Mouse (Mus musculus) intestine, embryonic 16.5 days (tissue): Measurements from ENCODE around the gene Nr4a1. TPM values are rescaled to one million over a fixed set of nuclear protein-coding genes. Genes with fewer than 3 reads are reported as not detected.
A peak's percentile ranks its signal among the peaks of the same experiment; 100 is the strongest.

Source experiments
- ATAC-seq: fragments of 200-750 bp; cut with Nextera tagmentation; 2 replicates; pipeline ENCODE4 v1.8.0; 2017; ENCODE audit warnings: moderate TSS enrichment, moderate library complexity
- H3K27ac ChIP-seq: fragments of 300-500 bp; sonication (generic); 2 replicates; pipeline ENCODE4 v1.5.1; 2014; ENCODE audit warnings: mild to moderate bottlenecking, low read length
- H3K27me3 ChIP-seq: fragments of 300-500 bp; sonication (generic); replicated peaks from 2 replicates; pipeline ENCODE4 v1.6.1; 2014; ENCODE audit warnings: low read length, control low read depth, mixed read lengths; ENCODE audit not compliant: control insufficient read depth, insufficient read depth
- H3K36me3 ChIP-seq: fragments of 300-500 bp; sonication (generic); 2 replicates; pipeline ENCODE4 v1.6.1; 2014; ENCODE audit warnings: low read length, control low read depth; ENCODE audit not compliant: control insufficient read depth, insufficient read depth
- H3K4me1 ChIP-seq: fragments of 300-500 bp; sonication (generic); 2 replicates; pipeline ENCODE4 v1.6.1; 2014; ENCODE audit warnings: low read length, control low read depth, mixed read lengths; ENCODE audit not compliant: control insufficient read depth, insufficient read depth
- H3K4me2 ChIP-seq: fragments of 300-500 bp; sonication (generic); 2 replicates; pipeline ENCODE4 v1.6.1; 2014; ENCODE audit warnings: low read depth, low read length, control low read depth
- H3K4me3 ChIP-seq: fragments of 300-500 bp; sonication (generic); 2 replicates; pipeline ENCODE4 v1.5.1; 2014; ENCODE audit warnings: mild to moderate bottlenecking, low read length
- H3K9ac ChIP-seq: fragments of 300-500 bp; sonication (generic); 2 replicates; pipeline ENCODE4 v1.6.1; 2014; ENCODE audit warnings: low read depth, low read length
- H3K9me3 ChIP-seq: fragments of 300-500 bp; sonication (generic); 2 replicates; pipeline ENCODE4 v1.6.1; 2016; ENCODE audit warnings: low read length, control low read depth; ENCODE audit not compliant: control insufficient read depth
- WGBS: fragments of 180-500 bp; shearing (Covaris S2); extraction: QIAGEN DNeasy Blood & Tissue Kit; methylation state at CpG from one replicate; pipeline ENCODE4 v1.1.7; 2014; 5-methylcytosine and 5-hydroxymethylcytosine counted together
- polyA plus RNA-seq: library from polyadenylated mRNA; unstranded; fragments of >200 nt; fragmentation: Nextera tagmentation; extraction: Ambion mirVana; gene quantifications from 2 replicates; pipeline ENCODE4 v1.2.1, GENCODE M21; 2015

The Nr4a1 gene
- polyA plus RNA-seq, 1 experiment from 2014 or later: 10.0 TPM

DNA sequence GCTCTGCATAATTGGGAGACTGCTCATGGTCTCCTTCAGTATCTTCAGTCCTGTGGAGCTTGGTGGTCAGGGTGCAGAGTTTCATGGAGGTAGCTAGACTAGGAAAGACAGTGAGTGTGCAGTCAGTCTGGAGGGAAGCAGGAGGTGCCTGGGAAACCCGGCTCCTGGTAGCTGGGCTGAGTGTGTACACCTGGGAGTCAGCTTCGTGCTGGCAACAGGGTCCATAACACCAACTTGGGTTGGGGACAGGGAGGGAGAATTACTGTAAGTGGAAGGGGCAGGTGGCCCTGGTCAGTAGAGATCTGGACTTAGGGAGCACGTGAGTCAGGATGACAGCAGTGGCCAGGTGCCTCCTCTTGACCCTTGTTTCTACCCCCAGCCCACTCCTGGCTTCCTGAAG, 5.9 kb downstream of the Nr4a1 start:
- WGBS: 75% methylated on average over 3 of the region's 3 CpGs
- no peaks in the 10 kb centered on the region for H3K27me3 ChIP-seq
- peaks cover 30% of the 10 kb centered on the region for H3K4me1 ChIP-seq
- peak overlapping the region; percentile 22; the same call in 1 of the 2 replicates for H3K9ac ChIP-seq
- H3K36me3 ChIP-seq: no peaks in the 10 kb centered on the region
- H3K9me3 ChIP-seq: no peaks in the 10 kb centered on the region
- no peak overlapping the region for H3K4me3 ChIP-seq
- no peak overlapping the region for H3K4me2 ChIP-seq
- ATAC-seq: no peak
- peak overlapping the region; percentile 91 for H3K27ac ChIP-seq

DNA sequence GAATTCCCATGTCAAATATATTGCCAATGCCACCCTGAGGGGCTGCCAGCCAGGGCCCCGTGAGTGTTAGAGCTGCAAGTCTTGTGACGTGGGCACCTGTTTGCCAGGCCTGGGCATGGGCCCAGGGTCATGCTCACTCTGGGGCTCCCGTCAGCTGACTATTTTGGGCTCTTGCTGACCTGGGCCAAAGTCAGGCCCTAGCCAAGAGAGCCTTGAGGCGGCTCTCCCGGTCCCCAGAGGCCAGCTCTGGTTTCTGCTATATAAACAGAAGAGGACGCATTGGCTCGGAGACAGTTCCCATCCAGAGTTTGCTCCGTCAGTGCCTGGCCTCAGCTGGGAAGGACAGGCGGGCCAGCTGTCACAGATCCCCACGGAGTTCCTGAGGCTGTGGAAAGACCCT, 6.3 kb downstream of the Nr4a1 start:
- H3K4me2 ChIP-seq: 0 out of 2 replicates have a peak overlapping the region, but pooled peaks have one; percentile 5
- no peaks in the 10 kb centered on the region for H3K27me3 ChIP-seq
- no peaks in the 10 kb centered on the region for H3K36me3 ChIP-seq
- peak overlapping the region; percentile 22; the same call in 1 of the 2 replicates for H3K9ac ChIP-seq
- peaks cover 30% of the 10 kb centered on the region for H3K4me1 ChIP-seq
- H3K4me3 ChIP-seq: no peak overlapping the region
- peak overlapping the region; percentile 91 for H3K27ac ChIP-seq
- no peaks in the 10 kb centered on the region for H3K9me3 ChIP-seq
- peak; percentile 38; the same call in 1 of the 2 replicates for ATAC-seq
- 40% methylated on average over 10 of the region's 10 CpGs for WGBS

- no peaks in the 10 kb centered on the region for H3K9me3 ChIP-seq
- 29% methylated on average over 13 of the region's 13 CpGs for WGBS
- H3K27me3 ChIP-seq: no peaks in the 10 kb centered on the region
- H3K4me2 ChIP-seq: no peak overlapping the region
- H3K9ac ChIP-seq: peak overlapping the region; percentile 42
- peak overlapping the region; percentile 91 for H3K27ac ChIP-seq
- ATAC-seq: peak; percentile 41; the same call in 1 of the 2 replicates
- no peak overlapping the region for H3K4me3 ChIP-seq
- peaks cover 37% of the 10 kb centered on the region for H3K4me1 ChIP-seq
- no peaks in the 10 kb centered on the region for H3K36me3 ChIP-seq
Observed at GRCm38 (mm10) chr15:101260874-101261622, 7.0 kb downstream of the Nr4a1 start.

GRCm38 (mm10) chr15:101262502-101262901, 8.4 kb downstream of the Nr4a1 start:
- Histone ChIP-seq H3K27ac (peak overlapping the region; percentile 30; the same call in 1 of the 2 replicates), H3K9ac (peak overlapping the region; percentile 38; the same call in 1 of the 2 replicates), H3K36me3 (no peaks in the 10 kb centered on the region), H3K4me2 (no peak overlapping the region), H3K4me3 (no peak overlapping the region), H3K9me3 (no peaks in the 10 kb centered on the region), H3K4me1 (peaks cover 45% of the 10 kb centered on the region), H3K27me3 (no peaks in the 10 kb centered on the region)
- no peak for ATAC-seq
- WGBS: 62% methylated on average over 5 of the region's 5 CpGs

DNA sequence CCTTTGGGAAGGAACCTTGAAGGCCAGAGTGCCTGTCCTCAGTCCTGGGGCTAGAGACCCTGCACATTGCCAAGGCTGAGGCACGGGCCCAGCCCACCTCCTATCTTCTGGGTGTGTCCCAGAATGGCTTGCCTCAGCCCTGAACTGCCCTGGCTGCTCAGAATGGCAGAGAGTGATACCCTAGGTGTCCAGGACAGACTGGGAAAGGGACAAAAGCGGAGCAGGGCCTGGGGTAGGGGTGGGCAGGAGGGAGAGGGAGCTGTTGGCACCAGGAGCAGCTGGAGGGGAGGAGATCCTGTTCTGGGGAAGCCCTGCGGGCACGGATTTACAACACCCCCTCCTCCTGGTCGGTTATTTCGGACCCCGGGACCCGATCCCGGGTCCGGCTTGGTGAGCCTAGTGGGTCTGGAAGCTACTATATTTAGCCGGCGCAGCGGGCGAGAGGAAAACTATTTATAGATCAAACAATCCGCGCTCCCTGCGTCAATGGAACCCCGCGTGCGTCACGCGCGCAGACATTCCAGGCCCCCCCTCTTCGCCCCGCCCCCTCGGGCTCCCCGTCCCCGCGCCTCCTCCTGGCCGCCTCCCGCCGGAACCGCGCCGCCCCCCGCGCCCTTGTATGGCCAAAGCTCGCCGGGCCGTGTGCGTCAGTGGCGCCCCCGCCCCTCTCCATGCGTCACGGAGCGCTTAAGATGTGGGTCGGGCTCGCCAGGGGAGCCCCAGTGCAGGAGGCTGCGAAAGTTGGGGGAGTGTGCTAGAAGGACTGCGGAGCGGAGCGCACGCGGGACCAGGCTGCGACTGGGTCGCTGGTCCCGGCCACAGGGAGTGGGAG, 12.3 kb downstream of the Nr4a1 start:
- Histone ChIP-seq H3K9me3 (no peaks in the 10 kb centered on the region), H3K4me1 (peaks cover 38% of the 10 kb centered on the region), H3K27ac (peak overlapping the region; percentile 73), H3K9ac (peak overlapping the region; percentile 70), H3K27me3 (no peaks in the 10 kb centered on the region), H3K36me3 (0 out of 2 replicates have a peak, but pooled peaks cover 8% of the 10 kb centered on the region), H3K4me2 (peak overlapping the region; percentile 69), H3K4me3 (peak overlapping the region; percentile 52)
- ATAC-seq: peak; percentile 90
- WGBS: under 1% methylated on average over 57 of the region's 57 CpGs

- peaks cover 30% of the 10 kb centered on the region for H3K4me1 ChIP-seq
- peak overlapping the region; percentile 69 for H3K4me2 ChIP-seq
- ATAC-seq: peak; percentile 18
- H3K4me3 ChIP-seq: peak overlapping the region; percentile 52
- H3K27me3 ChIP-seq: no peaks in the 10 kb centered on the region
- H3K36me3 ChIP-seq: 0 out of 2 replicates have a peak, but pooled peaks cover 8% of the 10 kb centered on the region
- no peaks in the 10 kb centered on the region for H3K9me3 ChIP-seq
- 3% methylated on average over 25 of the region's 25 CpGs for WGBS
- peak overlapping the region; percentile 40 for H3K27ac ChIP-seq
- H3K9ac ChIP-seq: peak overlapping the region; percentile 70
Observed at GRCm38 (mm10) chr15:101267053-101268032, 13.3 kb downstream of the Nr4a1 start.

DNA sequence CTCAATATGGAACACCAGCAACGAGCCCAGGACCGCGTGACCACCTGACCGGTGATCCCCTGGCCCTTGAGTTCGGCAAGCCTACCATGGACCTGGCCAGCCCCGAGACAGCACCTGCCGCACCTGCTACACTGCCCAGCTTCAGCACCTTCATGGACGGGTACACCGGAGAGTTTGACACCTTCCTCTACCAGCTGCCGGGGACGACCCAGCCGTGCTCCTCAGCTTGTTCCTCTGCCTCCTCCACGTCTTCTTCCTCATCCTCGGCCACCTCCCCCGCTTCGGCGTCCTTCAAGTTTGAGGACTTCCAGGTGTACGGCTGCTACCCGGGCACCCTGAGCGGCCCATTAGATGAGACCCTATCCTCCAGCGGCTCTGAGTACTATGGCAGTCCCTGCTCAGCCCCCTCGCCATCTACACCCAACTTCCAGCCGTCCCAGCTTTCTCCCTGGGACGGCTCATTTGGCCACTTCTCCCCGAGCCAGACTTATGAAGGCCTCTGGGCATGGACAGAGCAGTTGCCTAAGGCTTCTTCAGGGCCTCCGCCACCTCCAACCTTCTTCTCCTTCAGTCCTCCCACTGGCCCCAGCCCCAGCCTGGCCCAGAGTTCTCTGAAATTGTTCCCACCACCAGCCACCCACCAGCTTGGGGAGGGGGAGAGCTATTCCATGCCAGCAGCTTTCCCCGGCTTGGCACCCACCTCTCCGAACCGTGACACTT, 16.2 kb downstream of the Nr4a1 start:
- no peaks in the 10 kb centered on the region for H3K9me3 ChIP-seq
- WGBS: 90% methylated on average over 29 of the region's 29 CpGs
- ATAC-seq: no peak

GRCm38 (mm10) chr15:101271107-101271506, 17.0 kb downstream of the Nr4a1 start:
- no peak for ATAC-seq
- no peak overlapping the region for H3K4me2 ChIP-seq
- no peak overlapping the region for H3K27ac ChIP-seq
- H3K4me3 ChIP-seq: no peak overlapping the region
- peaks cover 17% of the 10 kb centered on the region for H3K4me1 ChIP-seq
- no peaks in the 10 kb centered on the region for H3K27me3 ChIP-seq
- H3K9me3 ChIP-seq: no peaks in the 10 kb centered on the region
- H3K9ac ChIP-seq: no peak overlapping the region
- 0 out of 2 replicates have a peak, but pooled peaks cover 8% of the 10 kb centered on the region for H3K36me3 ChIP-seq
- WGBS: 71% methylated on average over 3 of the region's 3 CpGs

More for the DNA sequence above, 16.2 kb downstream of the Nr4a1 start:
- Histone ChIP-seq H3K27me3 (no peaks in the 10 kb centered on the region), H3K4me3 (no peak overlapping the region), H3K9ac (no peak overlapping the region), H3K4me2 (no peak overlapping the region), H3K36me3 (0 out of 2 replicates have a peak, but pooled peaks cover 8% of the 10 kb centered on the region), H3K27ac (no peak overlapping the region), H3K4me1 (peaks cover 24% of the 10 kb centered on the region)
